Mouse (Mus musculus) cerebellum, adult (tissue): ENCODE measurements around the gene Myocd.

Experiments
- ATAC-seq: cut with Nextera tagmentation; 2 replicates; pipeline ENCODE4 v1.9.2; 2017; ENCODE audit warnings: mild to moderate bottlenecking, moderate library complexity, mixed read lengths; ENCODE audit not compliant: insufficient number of reproducible peaks, low FRiP score, low TSS enrichment

Myocd gene

DNA sequence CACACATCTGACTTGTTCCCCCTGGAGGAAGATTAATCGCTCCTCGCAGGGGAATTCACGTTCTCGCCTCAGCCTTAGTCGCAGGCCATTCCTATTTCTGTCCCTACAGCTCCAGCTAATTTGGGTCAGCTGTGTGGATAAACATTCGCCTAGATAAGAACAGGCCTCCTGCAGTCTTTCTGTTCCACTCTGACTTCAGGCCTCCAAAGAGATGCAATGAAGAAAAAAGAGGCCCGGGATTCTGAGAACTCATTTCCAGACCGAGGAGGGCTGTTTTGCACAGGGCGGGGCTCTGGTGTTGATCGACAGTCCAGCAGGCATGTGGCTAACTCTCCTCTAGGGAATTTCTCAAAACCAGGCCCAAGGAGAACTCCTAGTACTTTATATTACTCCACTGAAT lies 43.0 kb downstream of the Myocd start:
- ATAC-seq = no peak

DNA sequence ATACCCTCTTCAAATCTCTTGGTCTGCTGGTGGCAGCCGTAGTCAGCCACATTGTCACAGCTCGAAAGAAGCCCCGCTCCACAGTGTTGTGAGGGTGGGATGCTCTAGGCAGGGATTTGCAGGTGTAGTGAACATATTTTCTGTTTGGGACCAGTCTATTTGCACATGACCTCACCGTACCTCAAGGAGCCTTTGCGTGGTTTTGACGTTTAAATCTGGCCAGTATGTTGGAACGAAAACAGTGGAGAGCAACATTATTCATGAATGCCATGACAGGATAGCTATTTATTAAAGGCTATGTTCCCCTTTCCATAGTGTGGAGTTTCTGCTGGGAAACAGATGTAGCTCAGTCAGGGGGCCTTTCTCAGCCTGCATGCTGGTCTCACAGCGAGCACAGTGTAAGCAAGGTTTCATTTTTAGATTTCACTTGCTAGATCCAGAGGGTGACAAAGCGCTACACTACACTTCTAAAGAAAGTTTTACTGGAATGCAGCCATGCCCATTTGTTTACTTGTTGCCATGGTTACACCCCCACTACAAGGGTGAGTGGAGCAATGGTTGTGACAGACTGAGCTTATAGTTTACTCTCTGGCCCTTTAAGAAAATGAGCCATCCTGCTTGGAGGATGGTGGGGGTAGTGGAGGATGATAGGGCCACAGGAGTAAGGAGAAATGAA lies 54.7 kb downstream of the Myocd start:
- ATAC-seq = no peak

DNA sequence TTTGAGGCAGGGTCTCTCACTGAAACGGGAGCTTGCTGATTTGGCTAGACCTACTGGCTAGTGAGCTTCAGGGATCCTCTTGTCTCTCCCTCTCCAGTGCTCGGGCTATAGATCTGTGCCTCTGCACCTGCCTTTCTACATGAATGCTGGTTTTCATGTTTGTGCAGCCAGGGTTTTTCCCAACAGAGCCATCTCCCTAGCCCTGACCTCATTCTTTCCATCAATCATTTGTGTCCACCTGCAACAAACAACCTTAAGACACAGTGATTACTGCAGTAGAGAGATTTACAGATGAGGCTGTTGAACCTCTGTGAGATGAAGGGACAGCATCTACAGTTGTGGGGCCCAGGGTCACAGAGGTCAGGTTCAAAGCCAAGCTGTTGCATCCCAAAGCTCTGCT lies 56.0 kb downstream of the Myocd start:
- ATAC-seq = no peak

GRCm38 (mm10) chr11:65211701-65212100 lies 58.1 kb downstream of the Myocd start:
- no peak for ATAC-seq

DNA sequence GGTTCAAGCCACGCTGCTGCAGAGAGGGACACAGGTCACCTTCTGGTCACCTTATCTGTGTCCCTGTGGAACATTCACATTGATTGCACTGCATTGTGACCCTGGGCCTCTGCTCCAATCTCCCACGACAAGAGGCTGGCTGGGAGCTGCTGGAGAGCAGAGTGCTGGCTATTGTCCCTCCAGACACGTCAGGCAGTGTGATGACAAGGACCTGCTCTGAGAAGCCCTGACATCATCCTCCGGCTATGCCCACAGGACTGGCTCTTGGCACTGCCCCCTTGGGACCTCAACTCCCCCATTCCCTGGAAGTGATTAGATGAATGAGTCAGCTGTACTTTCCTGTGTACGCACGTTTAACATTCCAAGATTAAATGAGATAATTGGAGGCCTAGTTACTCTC lies 60.3 kb downstream of the Myocd start:
- no peak for ATAC-seq

GRCm38 (mm10) chr11:65205306-65205705 lies 64.5 kb downstream of the Myocd start:
- ATAC-seq = no peak

- ATAC-seq = no peak
Measured at GRCm38 (mm10) chr11:65204651-65205050, 65.1 kb downstream of the Myocd start.

- no peak for ATAC-seq
Measured at GRCm38 (mm10) chr11:65203020-65203419, 66.8 kb downstream of the Myocd start.

DNA sequence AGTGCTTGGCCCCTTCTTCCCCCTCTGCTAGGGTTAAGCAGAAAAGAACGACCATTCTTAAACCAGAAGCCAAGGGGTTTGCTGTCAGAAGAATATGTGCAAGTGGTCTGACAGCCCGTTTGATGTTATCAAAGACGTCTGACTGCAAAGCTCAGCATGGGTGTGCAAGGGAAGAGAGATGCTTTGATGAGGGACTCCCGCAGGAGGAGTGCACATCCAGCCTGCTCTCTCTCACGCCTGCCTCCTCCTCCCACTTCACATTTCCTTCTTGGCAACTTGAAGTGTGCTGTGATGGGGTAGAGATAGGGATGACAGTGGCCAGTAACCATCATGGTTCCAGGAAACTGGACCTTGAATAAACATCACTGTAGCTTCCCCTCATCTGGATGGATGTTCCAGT lies 67.6 kb downstream of the Myocd start:
- ATAC-seq = no peak

DNA sequence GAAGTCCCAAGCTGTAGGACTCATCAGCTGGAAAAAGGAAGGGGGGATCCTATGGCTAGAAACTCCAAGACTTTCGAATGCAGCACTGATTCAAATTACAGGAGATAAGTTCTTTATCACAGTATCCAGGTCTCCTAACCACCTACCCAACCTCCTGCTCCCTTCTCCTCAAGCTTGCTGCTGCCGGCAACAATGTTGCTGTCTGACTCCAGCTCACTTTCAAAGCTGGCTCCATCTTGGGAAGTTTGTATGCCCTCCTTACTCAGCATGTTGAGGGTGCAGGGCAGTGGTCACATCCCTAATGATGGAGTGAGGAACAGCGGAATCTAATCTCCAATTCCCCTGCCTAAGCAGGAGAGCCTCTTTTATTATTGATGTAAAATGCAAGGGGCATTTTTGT lies 71.8 kb downstream of the Myocd start:
- ATAC-seq = no peak

- peak; percentile 45; the same call in 1 of the 2 replicates for ATAC-seq
Measured at GRCm38 (mm10) chr11:65197280-65197679, 72.5 kb downstream of the Myocd start.

DNA sequence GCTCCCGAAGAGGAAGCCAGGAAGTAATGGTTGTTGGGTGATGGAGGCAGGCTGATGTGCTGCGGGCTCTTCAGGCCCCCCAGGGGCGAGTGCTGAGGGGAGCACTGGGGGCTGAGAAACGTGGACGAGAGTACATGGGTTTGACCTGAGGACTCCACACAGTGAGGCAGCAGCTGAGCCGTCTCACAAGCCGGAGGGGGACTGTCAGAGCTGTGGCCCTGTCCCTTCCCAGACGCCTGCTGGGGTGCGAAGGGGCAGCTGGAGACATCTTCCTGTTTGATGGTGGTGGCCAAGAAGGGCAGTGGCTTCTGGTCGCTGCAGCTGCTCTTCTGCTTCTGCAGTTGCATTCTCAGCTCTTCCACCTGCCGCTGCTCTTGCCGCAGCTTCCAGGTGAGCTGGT lies 82.8 kb downstream of the Myocd start:
- no peak for ATAC-seq

GRCm38 (mm10) chr11:65185114-65185513 lies 84.7 kb downstream of the Myocd start:
- ATAC-seq = no peak

DNA sequence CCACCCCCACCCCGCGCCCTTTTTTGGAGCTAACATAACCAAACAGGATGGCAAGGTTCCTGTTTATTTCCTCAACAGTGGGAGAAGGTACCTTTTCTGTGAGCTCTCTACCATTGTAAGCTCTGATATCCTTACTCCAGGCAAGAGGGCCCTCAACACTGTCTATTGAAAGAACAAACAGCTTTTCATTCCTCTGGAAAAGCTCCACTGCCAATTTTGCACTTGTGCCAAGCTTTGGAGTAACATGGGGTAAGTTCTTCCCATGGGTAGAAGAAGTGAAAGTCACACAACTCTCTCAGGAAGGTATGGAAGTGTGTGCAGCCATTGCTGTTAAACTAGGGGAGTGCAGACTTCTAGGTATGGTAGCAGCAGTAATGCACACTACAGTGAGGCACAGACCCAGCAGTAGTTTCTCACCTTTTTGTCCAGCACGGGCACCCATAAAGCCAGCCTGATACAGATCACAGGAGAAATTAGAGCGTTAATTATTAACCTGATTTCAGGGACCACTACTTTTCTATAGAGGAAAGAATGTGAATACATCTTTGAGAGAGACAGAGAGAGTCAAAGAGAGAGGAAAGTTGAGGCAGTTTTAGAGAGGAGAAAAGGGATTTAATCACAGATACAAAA lies 99.6 kb downstream of the Myocd start:
- no peak for ATAC-seq

GRCm38 (mm10) chr11:65162767-65163120 lies 107.0 kb downstream of the Myocd start, which contains the start of gene Arhgap44:
Arhgap44 (minus strand) TSS chr11:65162961.
- ATAC-seq = peak; percentile 84

GRCm38 (mm10) chr11:65161881-65162766 lies 107.7 kb downstream of the Myocd start:
- peak; percentile 50 for ATAC-seq

GRCm38 (mm10) chr11:65160991-65161880 lies 108.6 kb downstream of the Myocd start:
- no peak for ATAC-seq

DNA sequence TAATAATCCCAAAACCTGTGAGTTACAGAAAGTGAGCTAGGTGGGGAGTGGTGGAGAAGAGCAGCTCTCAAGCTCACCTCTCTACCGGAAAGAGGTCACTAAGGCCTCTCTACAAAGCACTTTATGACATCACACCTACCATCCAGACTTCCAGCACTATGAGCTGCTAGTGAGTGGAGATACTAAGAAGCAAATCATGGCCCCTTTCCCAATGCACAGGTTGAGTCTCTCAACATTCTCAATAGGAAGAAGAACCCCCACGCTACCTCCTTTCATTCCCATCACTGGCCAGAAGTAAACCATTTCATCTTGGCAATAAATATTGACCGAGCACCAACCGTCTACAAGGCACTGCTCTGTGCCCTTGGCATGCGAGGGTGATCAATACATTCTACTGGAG lies 110.0 kb downstream of the Myocd start, which contains the start of gene 1700086D15Rik:
TSS of gene 1700086D15Rik (minus strand) at position 101 of the 400 bp plus-strand sequence.
- ATAC-seq = no peak

DNA sequence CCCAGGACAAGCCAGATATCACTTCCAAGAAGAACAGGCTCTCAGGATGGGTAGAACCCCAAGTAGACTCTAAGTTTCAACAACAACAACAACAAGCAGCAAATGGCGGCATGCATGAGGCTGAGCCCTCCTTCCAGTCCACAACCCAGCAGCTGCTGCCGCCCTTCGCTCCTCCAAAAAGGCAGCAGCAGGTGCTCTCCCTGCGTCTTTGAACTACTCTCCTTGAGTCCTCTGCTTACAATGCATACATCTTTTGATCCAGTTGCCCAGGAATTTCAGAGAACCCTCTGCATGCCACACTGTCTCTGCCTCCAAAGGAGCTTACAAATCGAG lies 111.2 kb downstream of the Myocd start:
- no peak for ATAC-seq

GRCm38 (mm10) chr11:65157966-65158657 lies 111.7 kb downstream of the Myocd start:
- ATAC-seq = no peak
